Mouse (Mus musculus) cerebellum, adult (tissue): ENCODE data around the gene Btbd19.

Source experiments
- ATAC-seq: cut with Nextera tagmentation; 2 replicates; pipeline ENCODE4 v1.9.2; 2017; ENCODE audit warnings: mild to moderate bottlenecking, moderate library complexity, mixed read lengths; ENCODE audit not compliant: insufficient number of reproducible peaks, low FRiP score, low TSS enrichment

Btbd19 gene

GRCm38 (mm10) chr4:117071183-117071582, 54.3 kb downstream of the Btbd19 start:
- no peak for ATAC-seq

- no peak for ATAC-seq
Measured at GRCm38 (mm10) chr4:117070624-117071023, 54.9 kb downstream of the Btbd19 start.

DNA sequence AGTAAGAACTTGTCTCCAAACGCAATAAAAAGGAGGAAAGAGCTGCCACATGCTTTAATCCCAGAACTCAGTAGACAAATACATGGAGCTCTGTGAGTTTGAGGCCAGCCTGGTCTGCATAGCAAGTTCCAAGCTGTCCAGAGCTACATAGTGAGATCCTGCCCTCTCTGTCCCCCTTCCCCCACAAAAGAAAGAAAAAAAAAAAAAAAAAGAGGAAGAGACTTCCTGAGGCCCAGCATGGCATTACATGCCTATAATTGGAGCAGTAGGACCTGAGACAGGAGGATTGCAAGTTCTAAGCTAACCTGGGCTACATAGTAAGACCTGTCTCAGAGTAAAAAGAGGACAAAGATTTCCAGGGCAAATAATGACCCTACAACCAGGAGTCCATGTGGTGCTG, 55.9 kb downstream of the Btbd19 start:
- no peak for ATAC-seq
